ENCODE assay signal across 14 mouse cellular contexts in the genomic region with DNA sequence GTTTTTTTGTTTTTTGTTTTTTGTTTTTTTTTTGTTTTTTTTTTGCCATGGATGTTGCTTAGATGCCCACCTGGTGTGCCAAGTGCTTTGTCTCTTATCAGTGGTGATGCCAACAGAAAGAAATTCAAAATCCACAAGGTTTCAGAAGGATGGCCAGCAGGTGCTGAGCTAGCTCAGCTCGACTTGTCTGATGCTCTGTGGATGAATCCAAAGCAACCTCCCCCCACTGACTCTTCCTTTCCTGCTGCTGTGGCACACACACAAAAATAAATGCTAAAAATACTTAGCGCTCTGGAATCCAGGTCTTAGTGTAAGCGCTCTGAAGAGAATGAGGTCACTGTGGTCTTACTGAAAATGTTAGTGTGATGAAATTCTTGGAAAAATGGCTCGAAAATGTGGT. TPM values are rescaled to one million over a fixed set of nuclear protein-coding genes. Genes with fewer than 3 reads are reported as not detected.
A peak's percentile ranks its signal among the peaks of the same experiment; 100 is the strongest.
DNase-seq lines count a peak whose midpoint lies in the region; ATAC-seq and TF ChIP-seq lines count a peak whose summit lies in the region.
"Had no signal": no experiment of that assay in that cellular context is flagged by ENCODE, and none has a peak within 500 bp of the region (broad histone marks: within the 10 kb centered on the region; RNA-seq: fewer than 3 reads in every experiment).

No protein-coding gene starts in this region.

- H3K4me1 ChIP-seq in hindbrain, embryonic 15.5 days (replicated peaks) = peaks cover 19% of the 10 kb centered on the region
- H3K4me1 ChIP-seq in hindbrain, embryonic 10.5 days (replicated peaks) = peaks cover 11% of the 10 kb centered on the region
- H3K4me1 ChIP-seq in midbrain, postnatal 0 days (ENCODE audit: insufficient read depth, low read length) = peaks cover 6% of the 10 kb centered on the region; the same call in 1 of the 2 replicates
- peaks cover 12% of the 10 kb centered on the region for H3K4me1 ChIP-seq in midbrain, embryonic 10.5 days
- H3K4me1 ChIP-seq: embryonic facial prominence, embryonic 15.5 days; kidney, embryonic 15.5 days had no signal

- DNase-seq in hindbrain, embryonic 10.5 days (ENCODE audit: low spot score) = no peak
- DNase-seq in midbrain, postnatal 0 days (ENCODE audit: low spot score) = peak; percentile 26
- no peak for DNase-seq in midbrain, embryonic 10.5 days (ENCODE audit: low spot score)
- DNase-seq in cerebellum, adult 9-10 months = peak; percentile 82
- no peak for DNase-seq in neural tube, embryonic 10.5 days (ENCODE audit: extremely low spot score, low spot score)
- DNase-seq: right cerebral cortex, postnatal 25 days; thymus, adult 18-20 months had no signal

- H3K36me3 ChIP-seq in hindbrain, embryonic 15.5 days = no peaks in the 10 kb centered on the region
- no peaks in the 10 kb centered on the region for H3K36me3 ChIP-seq in hindbrain, embryonic 10.5 days
- no peaks in the 10 kb centered on the region; the same call in none of the 2 replicates for H3K36me3 ChIP-seq in midbrain, postnatal 0 days (ENCODE audit: insufficient read depth, low read length)
- H3K36me3 ChIP-seq in midbrain, embryonic 10.5 days = no peaks in the 10 kb centered on the region
- H3K36me3 ChIP-seq: embryonic facial prominence, embryonic 15.5 days; forebrain, embryonic 15.5 days; kidney, embryonic 15.5 days had no signal

- WGBS in hindbrain, embryonic 15.5 days = 72% methylated on average over 4 of the region's 4 CpGs
- 80% methylated on average over 4 of the region's 4 CpGs for WGBS in hindbrain, embryonic 10.5 days
- 62% methylated on average over 4 of the region's 4 CpGs for WGBS in midbrain, postnatal 0 days
- WGBS in midbrain, embryonic 10.5 days = 80% methylated on average over 4 of the region's 4 CpGs

- no peak overlapping the region for H3K9ac ChIP-seq in hindbrain, embryonic 15.5 days
- H3K9ac ChIP-seq in midbrain, postnatal 0 days (replicated peaks; ENCODE audit: low read length, poor library complexity, severe bottlenecking) = no peak overlapping the region; the same call in 1 of the 2 replicates
- H3K9ac ChIP-seq: embryonic facial prominence, embryonic 15.5 days; forebrain, embryonic 15.5 days; kidney, embryonic 15.5 days had no signal

- H3K4me2 ChIP-seq in hindbrain, embryonic 15.5 days = no peak overlapping the region
- no peak overlapping the region for H3K4me2 ChIP-seq in midbrain, postnatal 0 days (ENCODE audit: low read depth, low read length, poor library complexity, severe bottlenecking)
- H3K4me2 ChIP-seq: embryonic facial prominence, embryonic 15.5 days; forebrain, embryonic 15.5 days; kidney, embryonic 15.5 days; liver, embryonic 11.5 days had no signal

- H3K4me3 ChIP-seq in hindbrain, embryonic 15.5 days = no peak overlapping the region
- no peak overlapping the region for H3K4me3 ChIP-seq in hindbrain, embryonic 10.5 days
- H3K4me3 ChIP-seq in midbrain, postnatal 0 days (ENCODE audit: low read depth, low read length) = no peak overlapping the region
- no peak overlapping the region for H3K4me3 ChIP-seq in midbrain, embryonic 10.5 days
- H3K4me3 ChIP-seq: embryonic facial prominence, embryonic 15.5 days; forebrain, embryonic 15.5 days; kidney, embryonic 15.5 days had no signal

- H3K27ac ChIP-seq in hindbrain, embryonic 15.5 days (replicated peaks) = peak overlapping the region; percentile 34; the same call in 1 of the 2 replicates
- H3K27ac ChIP-seq in hindbrain, embryonic 10.5 days = no peak overlapping the region
- no peak overlapping the region for H3K27ac ChIP-seq in midbrain, postnatal 0 days (ENCODE audit: low read depth, low read length)
- H3K27ac ChIP-seq in midbrain, embryonic 10.5 days (replicated peaks) = no peak overlapping the region
- H3K27ac ChIP-seq: embryonic facial prominence, embryonic 15.5 days; forebrain, embryonic 15.5 days; kidney, embryonic 15.5 days had no signal

- no peak for ATAC-seq in hindbrain, embryonic 15.5 days (ENCODE audit: low FRiP score, low read depth)
- no peak for ATAC-seq in midbrain, postnatal 0 days (ENCODE audit: low FRiP score)
- no peak for ATAC-seq in megakaryocyte, adult 5-6 weeks (ENCODE audit: poor library complexity, severe bottlenecking)
- ATAC-seq: forebrain, embryonic 15.5 days; inflammation-experienced regulatory T-cells, adult 6 months had no signal

- no peaks in the 10 kb centered on the region for H3K27me3 ChIP-seq in hindbrain, embryonic 15.5 days
- no peaks in the 10 kb centered on the region for H3K27me3 ChIP-seq in hindbrain, embryonic 10.5 days (ENCODE audit: insufficient read depth, poor library complexity, severe bottlenecking)
- no peaks in the 10 kb centered on the region for H3K27me3 ChIP-seq in midbrain, postnatal 0 days (ENCODE audit: insufficient read depth, low read length)
- no peaks in the 10 kb centered on the region for H3K27me3 ChIP-seq in midbrain, embryonic 10.5 days (ENCODE audit: low read depth, poor library complexity, severe bottlenecking)
- H3K27me3 ChIP-seq: embryonic facial prominence, embryonic 15.5 days; forebrain, embryonic 15.5 days; kidney, embryonic 15.5 days had no signal

- 0 out of 2 replicates have a peak, but pooled peaks have one; percentile 7 for TF ChIP-seq CTCF in midbrain, postnatal 0 days (IDR thresholded peaks at IDR 0.05)

- no peaks in the 10 kb centered on the region for H3K9me3 ChIP-seq in hindbrain, embryonic 15.5 days
- no peaks in the 10 kb centered on the region for H3K9me3 ChIP-seq in hindbrain, embryonic 10.5 days
- H3K9me3 ChIP-seq in midbrain, postnatal 0 days (ENCODE audit: low read length) = no peaks in the 10 kb centered on the region
- no peaks in the 10 kb centered on the region for H3K9me3 ChIP-seq in midbrain, embryonic 10.5 days (replicated peaks)
- H3K9me3 ChIP-seq: embryonic facial prominence, embryonic 15.5 days; forebrain, embryonic 15.5 days; kidney, embryonic 15.5 days had no signal

RNA-seq across cellular contexts. Expression of a gene that starts 28.4 kb away (rescaled TPM):
- polyA plus RNA-seq in hindbrain, embryonic 15.5 days (2015; fragmentation: Nextera tagmentation; extraction: Ambion mirVana) = 115 and 127 TPM in 2 replicates
- 17.6 and 39.8 TPM in 2 replicates for polyA plus RNA-seq in hindbrain, embryonic 10.5 days (2016; fragmentation: Nextera tagmentation; extraction: Ambion mirVana)
- total RNA-seq in midbrain, postnatal 0 days (2014; rRNA removed) = 202 and 207 TPM in 2 replicates
- polyA plus RNA-seq in midbrain, postnatal 0 days (2015; fragmentation: Nextera tagmentation; extraction: Ambion mirVana) = 138 and 141 TPM in 2 replicates
- 14.8 and 24.8 TPM in 2 replicates for polyA plus RNA-seq in midbrain, embryonic 10.5 days (2016; fragmentation: Nextera tagmentation; extraction: Ambion mirVana)
- total RNA-seq in megakaryocyte, adult 5-6 weeks (2015) = not detected in 2 replicates
- total RNA-seq in megakaryocyte, adult 5-6 weeks (2017) = not detected in 2 replicates

Comparison
In these comparisons a context has a peak if more than half of its experiments do, and no peak if none do; other contexts are left out.
1. DNase-seq: peak in midbrain, postnatal 0 days (single experiment) and cerebellum, adult 9-10 months (single experiment); none in hindbrain, embryonic 10.5 days (single experiment), midbrain, embryonic 10.5 days (single experiment) and neural tube, embryonic 10.5 days (single experiment).